Mouse (Mus musculus) cerebellum, postnatal 14 days (tissue): ENCODE measurements around the gene Atg4d.
"Not testable (repeated sequence)": the region's sequence is repeated elsewhere in the genome, so short reads cannot be mapped to it uniquely, and the experiment has no call there.

Experiments
- DNase-seq, 2 experiments: peaks; one replicate each; pipeline ENCODE4 v3.0.0; 2021; ENCODE audit warnings: mixed read lengths in 2 of 2

Atg4d gene

DNA sequence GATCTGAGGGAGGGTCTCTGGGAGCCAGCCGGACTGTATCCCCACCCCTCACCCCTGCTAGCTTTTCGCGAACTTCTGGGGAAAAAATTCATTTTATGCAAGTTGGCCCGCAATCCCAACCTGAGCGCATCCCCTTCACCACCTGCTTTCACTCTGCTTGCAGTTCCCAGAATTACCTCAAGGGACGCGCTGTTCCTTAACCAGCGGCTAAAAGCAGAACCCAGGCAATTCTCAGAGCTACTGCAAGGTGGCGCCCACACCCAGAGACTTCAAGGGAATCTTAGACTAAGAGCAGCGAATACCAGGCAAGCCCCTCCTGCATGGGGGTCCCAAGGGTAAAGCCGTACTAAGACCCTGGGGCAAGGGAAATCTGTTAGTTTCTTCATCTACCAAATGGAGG is 23.8 kb upstream of the Atg4d start:
- DNase-seq, result peak; percentile 92 to 96

DNA sequence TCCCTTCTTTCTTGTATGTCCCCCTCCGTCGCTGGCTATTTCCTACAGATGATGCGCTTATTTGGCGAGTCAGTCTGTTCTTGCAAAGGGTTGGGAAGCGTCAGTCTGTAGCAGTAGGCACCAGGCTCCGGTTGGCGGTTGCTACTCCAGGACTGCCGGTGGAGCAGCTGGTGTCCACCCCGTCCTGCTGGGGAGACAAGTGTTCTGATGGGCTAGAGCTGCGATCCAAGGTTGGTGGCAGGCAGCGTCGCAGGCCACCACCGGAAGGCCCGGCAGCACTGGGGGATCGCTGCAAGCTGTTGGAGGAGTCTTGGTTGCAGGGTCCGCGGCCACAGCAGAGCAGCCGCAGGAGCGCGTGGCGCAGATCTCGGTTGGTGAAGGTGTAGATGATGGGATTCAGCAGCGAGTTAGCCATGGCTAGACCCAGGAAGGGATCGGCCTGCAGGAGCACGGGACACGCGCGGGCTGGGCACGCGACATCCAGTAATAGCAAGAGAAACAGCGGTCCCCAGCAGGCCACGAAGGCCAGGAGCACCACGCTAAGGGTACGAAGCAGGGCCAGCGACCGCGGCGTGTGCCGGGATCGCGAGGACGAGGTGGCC is 21.2 kb upstream of the Atg4d start:
- peak in 1 of 2 experiments; percentile 79 for DNase-seq

- peak; percentile 56 to 82 for DNase-seq
These were observed 20.5 kb upstream of the Atg4d start for GRCm38 (mm10) chr9:21244428-21245112.

DNA sequence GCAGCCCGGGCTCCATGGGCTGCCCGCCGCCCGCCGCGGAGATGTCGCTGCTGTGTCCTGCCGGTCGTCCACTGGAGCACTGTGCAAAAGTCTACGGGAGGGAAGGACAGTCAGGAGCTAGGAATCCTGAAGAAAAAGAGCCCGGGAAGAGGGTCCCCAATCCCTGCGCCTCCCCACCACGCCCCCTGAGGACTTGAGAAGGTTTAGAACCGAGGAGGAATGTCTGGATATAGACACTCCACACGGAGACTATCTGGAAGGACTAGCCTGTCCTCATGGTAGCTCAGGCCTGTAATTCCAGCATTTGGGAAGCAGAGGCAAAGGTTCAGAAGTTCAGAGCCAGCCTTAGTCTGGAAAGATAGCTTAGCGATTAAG is 20.0 kb upstream of the Atg4d start:
- DNase-seq, result peak in 1 of 2 experiments; percentile 36

DNA sequence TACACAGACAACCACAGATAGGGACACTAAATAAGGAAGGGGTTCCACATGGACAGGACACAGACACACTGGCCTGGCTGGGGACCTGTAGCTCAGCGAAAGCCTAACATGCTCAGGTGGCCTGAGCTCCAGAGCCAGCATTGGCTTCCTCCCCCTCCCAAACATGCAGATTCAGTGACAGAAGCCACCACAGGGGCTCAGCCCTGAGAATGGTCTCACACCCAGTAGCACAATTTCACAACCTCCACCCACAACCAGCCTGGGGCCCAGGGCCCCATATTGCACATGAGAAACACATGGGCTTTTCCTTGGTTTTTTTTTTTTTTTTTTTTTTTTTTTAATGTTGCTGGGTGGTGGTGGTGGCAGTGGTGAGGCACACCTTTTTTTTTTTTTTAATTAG is 18.8 kb upstream of the Atg4d start:
- DNase-seq, result no peak

DNA sequence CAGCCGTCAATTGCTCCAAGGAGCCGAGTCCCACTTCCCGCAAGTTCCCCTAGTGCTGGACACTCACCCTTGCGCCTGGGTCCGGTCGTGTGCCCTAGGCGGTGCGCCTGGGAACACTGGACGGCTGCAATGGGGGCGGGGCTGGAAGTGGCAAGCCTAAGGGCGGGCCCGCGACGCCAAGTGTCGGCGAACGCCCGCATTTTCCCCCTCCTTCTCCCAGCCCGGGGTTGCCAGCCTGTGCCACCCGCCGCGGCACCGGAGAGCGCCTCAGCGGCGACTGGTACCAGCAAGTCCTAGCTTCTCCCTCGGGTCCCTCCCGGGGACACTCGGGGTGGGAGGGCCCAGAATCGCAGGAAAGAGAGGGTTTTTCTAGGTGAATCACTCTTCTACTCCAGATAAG is 16.8 kb upstream of the Atg4d start, which contains the start of gene S1pr5:
Gene S1pr5, minus strand, starts transcription at position 118 of the 400 bp plus-strand sequence.
- no peak for DNase-seq

DNA sequence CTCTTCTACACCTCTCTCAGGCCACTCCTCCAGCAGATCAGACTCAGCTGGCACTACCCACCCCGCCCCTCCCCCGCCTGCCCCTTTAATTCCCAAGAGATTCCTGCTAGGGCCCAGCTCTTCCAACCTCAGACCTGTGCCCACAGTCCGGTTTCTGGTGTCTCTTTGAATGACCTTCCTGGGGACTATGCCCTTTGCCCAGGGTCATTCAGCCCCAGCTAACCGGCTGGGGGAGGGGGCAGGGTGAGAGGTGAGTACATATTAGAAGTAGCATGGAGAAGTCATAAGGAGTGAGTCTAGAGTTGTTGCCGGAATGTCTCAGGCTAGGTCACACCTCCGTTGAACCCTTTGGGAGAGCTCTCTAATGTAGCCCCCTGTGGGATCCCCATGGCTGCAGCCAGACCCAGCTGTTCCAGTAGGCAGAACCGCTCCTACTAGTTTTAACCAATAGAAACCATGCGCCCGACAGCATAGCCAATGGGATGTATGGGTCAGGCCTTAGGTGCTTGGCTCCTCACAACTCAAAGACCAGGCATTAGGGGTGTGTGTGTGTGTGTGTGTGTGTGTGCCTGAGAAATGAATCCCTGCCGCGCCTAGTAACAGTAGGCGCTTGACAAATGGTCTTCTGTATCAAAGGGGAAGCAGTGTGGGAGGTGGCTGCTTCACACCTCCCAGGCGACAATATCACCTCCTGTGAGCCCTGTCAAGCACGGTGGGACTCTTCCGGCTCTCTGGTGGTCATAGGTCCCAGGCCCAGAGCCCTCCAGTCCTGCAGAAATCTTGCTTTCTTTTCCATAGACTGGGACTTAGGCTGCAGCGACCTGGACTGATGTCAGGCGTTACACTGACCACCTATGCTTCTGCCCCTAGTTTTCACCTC is 15.2 kb upstream of the Atg4d start:
- DNase-seq, result no peak

DNA sequence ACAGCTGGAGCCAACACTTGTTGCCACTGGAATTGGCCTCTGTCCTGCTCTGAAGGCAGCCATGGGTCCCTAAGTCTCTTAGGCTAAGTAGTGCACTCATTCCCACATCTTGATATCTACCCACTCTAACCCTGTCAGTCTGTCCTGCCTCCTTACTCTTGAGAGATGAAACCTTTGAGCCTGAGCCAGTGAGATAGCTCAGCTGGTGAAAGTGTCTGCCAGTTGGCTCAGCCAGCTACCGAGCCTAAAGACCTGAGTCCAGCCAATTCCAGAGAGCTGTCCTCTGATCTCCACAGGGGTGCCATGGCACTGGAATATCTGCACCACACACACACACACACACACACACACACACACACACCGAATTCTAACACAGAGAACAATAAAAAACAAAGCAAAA is 14.6 kb upstream of the Atg4d start:
- DNase-seq, result peak; percentile 42 to 46

DNA sequence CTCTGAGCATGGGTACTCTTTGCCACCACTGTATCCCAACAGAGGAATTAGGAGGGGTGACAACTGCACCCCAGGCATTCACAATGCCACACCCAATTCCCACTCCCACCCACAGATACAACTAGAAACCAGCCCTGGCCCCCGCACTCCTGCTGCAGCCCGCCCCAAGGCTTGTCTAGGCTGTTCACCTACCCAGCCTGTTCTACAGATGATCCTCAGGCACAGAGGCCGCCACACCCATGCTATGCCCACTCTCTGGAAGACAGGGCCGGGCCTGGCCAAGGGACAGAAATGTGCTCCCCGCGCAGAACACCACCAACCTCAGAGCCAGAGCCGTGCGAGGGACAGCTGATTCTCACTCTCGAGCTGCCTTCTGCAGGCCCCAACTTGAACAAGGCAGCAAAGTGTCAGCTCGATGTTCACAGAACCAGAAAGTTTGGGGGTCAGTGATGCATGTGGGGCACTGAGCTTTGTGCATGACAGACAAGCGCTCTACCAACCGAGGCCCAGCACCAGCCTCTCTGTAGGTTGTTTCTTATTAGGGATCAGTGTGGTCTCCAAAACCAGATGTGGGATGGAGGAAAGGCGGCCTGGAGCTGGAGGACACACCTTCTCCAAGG is 13.9 kb upstream of the Atg4d start:
- DNase-seq, result no peak

- no peak for DNase-seq
These were observed 10.4 kb upstream of the Atg4d start for GRCm38 (mm10) chr9:21254690-21255089.

DNA sequence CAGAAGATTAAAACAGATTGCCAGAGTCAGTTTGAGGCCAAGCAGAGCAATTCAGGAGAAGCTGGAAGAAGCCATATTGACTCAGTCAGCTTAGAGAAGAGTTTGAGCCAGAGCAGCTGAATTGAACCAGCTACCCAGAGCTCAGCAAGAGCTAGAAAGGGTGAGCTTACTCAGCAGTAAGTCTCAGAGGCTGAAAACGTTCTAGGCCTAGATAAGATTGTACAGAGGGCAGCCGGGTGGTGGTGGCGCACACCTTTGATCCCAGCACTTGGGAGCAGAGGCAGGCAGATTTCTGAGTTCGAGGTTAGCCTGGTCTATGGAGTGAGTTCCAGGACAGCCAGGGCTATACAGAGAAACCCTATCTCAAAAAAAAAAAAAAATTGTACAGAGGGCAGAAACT is 8.7 kb upstream of the Atg4d start:
- not testable (repeated sequence) for DNase-seq

DNA sequence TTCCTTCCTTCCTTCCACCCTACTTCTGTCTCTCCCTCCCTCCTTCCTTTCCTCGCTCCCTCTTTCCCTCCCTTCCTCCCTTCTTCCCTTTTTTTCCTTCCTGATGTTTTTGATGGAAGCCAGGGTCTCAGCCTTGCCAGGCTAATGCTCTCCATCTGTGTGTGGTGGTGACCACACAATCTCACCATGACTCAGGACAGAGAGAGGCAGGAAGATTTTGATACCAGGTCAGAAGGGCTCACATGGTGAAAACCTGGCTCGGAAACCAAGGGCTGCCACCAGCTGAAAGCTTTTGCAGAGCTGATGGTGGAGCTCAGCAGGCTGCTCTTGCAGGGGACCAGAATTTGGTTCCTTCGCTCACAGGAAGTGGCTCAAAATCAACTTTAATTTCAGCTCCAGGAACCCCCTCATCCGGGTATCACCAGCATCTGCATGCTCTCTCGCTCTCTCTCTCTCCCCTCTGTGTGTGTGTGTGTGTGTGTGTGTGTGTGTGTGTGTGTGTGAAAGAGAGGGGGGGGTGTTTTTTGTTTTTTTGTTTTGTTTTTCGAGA is 4.5 kb upstream of the Atg4d start:
- DNase-seq, result no peak

DNA sequence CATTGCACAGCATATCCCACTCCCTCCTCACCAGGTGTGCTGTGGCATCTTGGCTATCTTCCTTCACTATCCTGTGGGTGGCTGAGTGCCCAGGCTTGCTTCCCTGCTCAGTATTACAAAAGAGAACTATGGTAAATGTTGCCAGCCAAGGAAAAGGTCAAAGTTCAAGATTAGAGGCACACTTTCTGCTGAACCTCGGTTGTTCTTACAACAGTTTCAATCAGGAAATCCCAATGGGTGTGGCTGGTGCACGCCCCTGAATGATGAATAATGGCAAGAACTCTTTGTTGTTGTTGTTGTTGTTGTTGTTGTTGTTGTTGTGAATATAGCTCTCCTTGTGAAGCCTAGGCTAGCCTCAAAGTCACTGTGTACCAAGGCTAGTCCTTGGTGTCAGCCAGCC is 3.3 kb upstream of the Atg4d start:
- DNase-seq, result no peak

DNA sequence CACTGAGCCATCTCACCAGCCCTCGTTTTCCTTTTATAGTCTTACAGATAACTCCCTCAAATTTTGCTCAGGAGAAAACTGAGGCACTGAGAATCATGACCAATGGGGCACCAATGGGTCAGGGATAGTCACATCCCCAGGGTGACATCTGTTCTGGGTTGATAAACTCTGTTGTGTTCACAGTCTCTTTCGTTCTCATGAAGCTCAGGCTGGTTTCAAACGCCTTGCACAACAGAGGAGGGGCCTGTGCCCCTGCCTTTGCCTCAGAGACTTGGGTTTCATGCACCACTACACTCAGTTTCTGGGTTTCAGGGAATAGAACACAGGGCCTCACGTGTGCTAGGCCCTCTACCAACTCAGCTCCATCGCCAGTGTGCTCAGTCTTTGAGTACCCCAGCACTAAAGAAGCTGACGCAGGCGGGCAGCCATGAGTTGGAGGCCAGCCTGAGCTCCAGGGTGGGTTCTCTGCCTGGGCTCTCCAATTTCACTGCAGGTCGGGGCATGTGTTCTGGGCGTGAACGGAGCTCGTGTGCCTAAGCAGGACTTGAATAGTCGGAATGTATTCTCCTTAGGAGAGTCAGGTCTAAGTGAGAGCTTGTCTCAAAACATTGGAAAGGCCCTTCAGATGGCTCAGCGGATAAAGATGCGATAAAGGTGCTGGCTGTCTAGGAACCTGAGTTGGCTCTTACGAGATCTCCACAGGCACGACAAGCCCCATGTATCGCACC is 657 bp upstream of the Atg4d start:
- DNase-seq, result peak in 1 of 2 experiments; percentile 35

- no peak for DNase-seq
These were observed 518 bp downstream of the Atg4d start for GRCm38 (mm10) chr9:21265611-21266010.

- no peak for DNase-seq
These were observed 1.8 kb downstream of the Atg4d start for GRCm38 (mm10) chr9:21266889-21267288.

DNA sequence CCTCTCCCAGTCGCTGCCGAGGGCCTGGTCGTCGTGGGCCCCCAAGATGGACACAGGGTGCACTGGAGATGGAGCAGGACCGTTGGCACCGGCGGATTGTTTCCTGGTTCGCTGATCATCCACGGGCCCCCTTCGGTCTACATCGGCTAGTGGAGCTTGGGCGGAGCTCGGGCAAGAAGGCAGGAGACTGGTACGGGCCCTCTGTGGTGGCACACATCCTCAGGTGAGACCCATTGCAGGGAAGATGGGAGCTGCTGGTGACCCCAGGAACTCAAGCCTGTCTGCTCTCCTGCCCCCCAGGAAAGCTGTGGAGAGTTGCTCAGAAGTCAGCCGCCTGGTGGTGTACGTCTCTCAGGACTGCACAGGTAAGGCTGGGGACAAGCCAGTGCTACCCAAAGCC is 3.2 kb downstream of the Atg4d start:
- no peak for DNase-seq

- not testable (repeated sequence) for DNase-seq
These were observed 4.5 kb downstream of the Atg4d start for GRCm38 (mm10) chr9:21269590-21269989.

GRCm38 (mm10) chr9:21272391-21272790 is 7.3 kb downstream of the Atg4d start:
- DNase-seq, result no peak

- no peak for DNase-seq
These were observed 8.0 kb downstream of the Atg4d start for GRCm38 (mm10) chr9:21273094-21273493.

DNA sequence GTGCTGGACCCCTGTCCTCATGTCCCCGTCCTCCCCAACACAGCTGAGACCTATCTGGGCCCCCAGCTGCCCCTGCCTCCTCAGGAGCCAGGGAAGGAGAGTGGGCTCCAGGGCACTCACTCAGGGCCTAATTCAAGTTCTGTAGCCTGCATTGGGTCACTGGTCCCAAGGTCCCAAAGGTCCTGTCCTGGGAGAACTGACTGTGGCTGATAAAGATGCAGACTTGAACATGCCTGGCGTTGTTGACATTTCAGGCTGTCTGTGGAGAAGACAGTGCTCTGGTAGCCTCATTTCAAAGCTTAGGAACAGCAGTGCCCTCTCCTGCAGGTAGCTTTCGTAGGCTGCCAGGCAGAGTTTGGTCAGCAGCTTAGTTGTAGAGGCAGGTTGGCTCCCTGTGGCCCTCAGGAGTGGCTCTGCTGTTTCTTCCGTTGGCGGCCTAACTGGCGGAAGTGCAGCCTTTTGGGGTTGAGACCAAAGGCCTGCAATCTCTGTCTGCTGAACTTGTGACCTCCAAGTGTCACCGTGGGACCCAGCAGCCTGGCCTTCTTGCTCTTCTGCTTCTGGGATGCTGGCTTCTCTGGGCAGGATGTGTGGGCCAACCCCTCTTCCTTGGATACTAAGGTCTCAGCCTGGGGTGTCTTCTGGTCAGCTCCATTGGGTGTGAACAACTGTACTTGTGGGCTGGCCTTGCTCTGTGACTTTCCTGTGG is 8.6 kb downstream of the Atg4d start:
- no peak for DNase-seq

- no peak for DNase-seq
These were observed 9.2 kb downstream of the Atg4d start for GRCm38 (mm10) chr9:21274336-21274735.
